Mouse (Mus musculus): Measurements from ENCODE around the gene Etl4.

DNA sequence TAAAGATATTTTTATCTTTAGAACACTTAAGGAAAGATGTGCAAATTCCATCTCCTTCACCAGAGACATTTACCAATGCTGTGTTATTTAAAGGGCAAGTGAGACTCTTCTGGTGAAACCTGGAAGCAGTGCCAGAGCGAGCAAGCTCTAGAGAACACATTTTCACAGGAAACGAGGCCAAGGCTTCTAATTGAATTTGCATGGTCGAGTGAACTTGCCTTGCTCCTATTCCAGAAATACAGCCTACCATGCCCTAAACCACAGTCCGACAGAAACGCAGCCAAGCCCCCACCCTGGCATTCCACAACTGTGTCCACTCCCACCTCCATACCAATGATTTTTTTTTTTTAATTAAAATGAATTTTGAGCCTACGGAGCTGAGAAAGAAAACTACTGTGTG lies 510.4 kb downstream of the Etl4 start:
- TF ChIP-seq CTCF (IDR thresholded peaks at IDR 0.05; ENCODE audit: control insufficient read depth, insufficient read depth, low read length) (no peak), POLR2A (IDR thresholded peaks at IDR 0.05; ENCODE audit: borderline replicate concordance, control insufficient read depth, low read depth, low read length) (no peak)

Data from bone marrow, adult 2 months (tissue).